Mouse (Mus musculus): Measurements from ENCODE around the gene Foxp1.

DNA sequence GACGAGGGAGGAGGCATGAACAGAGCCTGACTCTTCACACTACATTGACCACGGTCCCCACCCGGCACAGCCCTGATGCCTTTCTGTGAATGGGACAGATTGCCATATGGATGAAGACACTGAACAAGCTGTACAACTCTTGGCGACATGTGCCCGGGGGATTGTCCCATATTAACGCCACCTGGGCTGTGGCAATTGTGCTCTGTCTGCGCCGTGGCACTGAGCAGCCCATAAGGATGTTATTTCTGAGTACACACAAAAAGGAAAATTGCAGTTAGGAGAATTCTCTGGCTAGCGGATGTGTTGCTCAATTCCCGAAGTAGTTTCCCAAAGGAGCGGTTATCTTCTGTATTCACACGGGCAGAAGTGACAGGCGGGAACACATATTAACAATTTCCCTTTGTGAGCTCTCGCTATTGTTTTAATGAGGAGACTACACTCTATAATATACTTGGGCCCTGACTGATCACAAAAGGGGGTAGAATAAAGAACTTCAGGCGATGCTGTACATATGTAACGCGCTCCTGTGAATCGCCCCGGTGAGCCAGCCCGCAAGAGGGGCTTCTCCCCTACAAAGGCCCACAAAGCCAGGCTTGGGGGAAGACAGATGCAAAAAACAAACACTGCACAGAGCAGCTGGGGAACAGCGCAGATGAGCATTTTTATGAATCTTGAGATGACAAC lies 528.3 kb downstream of the Foxp1 start:
- TF ChIP-seq CTCF (IDR thresholded peaks at IDR 0.05) (no peak), EP300 (IDR thresholded peaks at IDR 0.05) (no peak)
